Mouse (Mus musculus) limb, embryonic 10.5 days (tissue): ENCODE results near the gene Exoc3l4. TPM values are rescaled to one million over a fixed set of nuclear protein-coding genes. Genes with fewer than 3 reads are reported as not detected.
A peak's percentile ranks its signal among the peaks of the same experiment; 100 is the strongest.

Source experiments
- DNase-seq: peaks from one replicate; pipeline ENCODE4 v3.0.0-alpha.2; 2017; ENCODE audit warnings: low spot score
- H3K27ac ChIP-seq: fragments of 300-500 bp; sonication (generic); 2 replicates; pipeline ENCODE4 v1.5.1; 2016; ENCODE audit warnings: mild to moderate bottlenecking
- H3K27me3 ChIP-seq: fragments of 300-500 bp; sonication (generic); 2 replicates; pipeline ENCODE4 v1.6.1; 2016; ENCODE audit warnings: low read depth, mild to moderate bottlenecking; ENCODE audit not compliant: poor library complexity, severe bottlenecking
- H3K36me3 ChIP-seq: fragments of 300-500 bp; sonication (generic); 2 replicates; pipeline ENCODE4 v1.6.1; 2016; ENCODE audit warnings: mild to moderate bottlenecking, moderate library complexity
- H3K4me1 ChIP-seq: fragments of 300-500 bp; sonication (generic); 2 replicates; pipeline ENCODE4 v1.6.1; 2016
- H3K4me3 ChIP-seq: fragments of 300-500 bp; sonication (generic); 2 replicates; pipeline ENCODE4 v1.5.1; 2016; ENCODE audit warnings: mild to moderate bottlenecking, moderate library complexity
- H3K9me3 ChIP-seq: fragments of 300-500 bp; sonication (generic); replicated peaks from 2 replicates; pipeline ENCODE4 v1.6.1; 2016; ENCODE audit warnings: mild to moderate bottlenecking
- WGBS: fragments of 180-500 bp; shearing (Covaris S2); methylation state at CpG from one replicate; pipeline ENCODE4 v1.1.7; 2016; 5-methylcytosine and 5-hydroxymethylcytosine counted together
- polyA plus RNA-seq: library from polyadenylated mRNA; unstranded; fragments of >200 nt; fragmentation: Nextera tagmentation; extraction: Ambion mirVana; gene quantifications from 2 replicates; pipeline ENCODE4 v1.2.1, GENCODE M21; 2016

Gene Exoc3l4
- polyA plus RNA-seq, 1 experiment from 2014 or later = 5.1 TPM

DNA sequence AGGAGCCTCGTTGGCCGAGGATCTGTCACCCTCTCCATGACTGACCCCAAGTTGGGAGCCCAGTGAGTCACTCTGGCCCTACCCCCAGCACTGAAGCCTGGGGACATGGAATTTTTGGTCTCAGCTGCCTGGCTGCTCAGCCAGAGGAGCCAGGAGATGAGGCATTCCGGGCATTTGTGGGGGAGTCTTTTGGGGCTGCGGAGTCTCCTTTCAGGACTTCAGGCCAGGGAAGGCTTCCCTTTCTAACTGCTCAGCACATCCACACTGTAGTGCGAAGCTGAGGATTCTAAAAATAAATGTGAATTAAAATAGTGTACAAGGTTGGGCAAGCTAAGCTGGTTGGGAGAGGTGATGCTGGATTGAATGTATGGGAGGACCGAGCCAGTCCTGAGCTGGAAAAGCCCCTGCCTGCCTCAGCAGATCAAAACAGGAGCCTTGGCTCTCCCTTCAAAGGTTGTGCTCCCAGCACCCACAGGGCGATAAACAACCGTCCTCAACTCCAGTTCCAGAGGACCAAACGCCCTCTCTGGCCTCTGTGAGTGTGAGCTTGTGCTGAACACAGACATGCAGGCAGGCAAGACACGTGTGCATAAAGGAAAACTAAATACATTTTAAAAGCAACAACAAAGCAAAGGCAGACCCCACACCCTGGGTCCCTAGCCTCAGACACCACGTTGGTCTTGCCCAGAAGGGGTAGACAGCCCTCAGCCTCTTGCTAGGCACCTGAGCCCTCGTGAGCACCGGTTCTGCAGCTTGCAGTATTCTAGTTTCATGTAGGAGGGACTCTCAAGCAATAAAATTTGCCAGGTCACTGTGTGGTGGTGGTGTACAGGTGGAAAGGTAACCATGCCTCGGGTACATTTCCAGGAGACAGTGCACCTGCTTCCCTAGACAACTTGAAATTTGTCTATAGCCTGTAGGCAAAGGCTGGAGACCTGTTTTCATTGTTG, 14.3 kb downstream of the Exoc3l4 start:
- peaks cover 68% of the 10 kb centered on the region for H3K4me1 ChIP-seq

DNA sequence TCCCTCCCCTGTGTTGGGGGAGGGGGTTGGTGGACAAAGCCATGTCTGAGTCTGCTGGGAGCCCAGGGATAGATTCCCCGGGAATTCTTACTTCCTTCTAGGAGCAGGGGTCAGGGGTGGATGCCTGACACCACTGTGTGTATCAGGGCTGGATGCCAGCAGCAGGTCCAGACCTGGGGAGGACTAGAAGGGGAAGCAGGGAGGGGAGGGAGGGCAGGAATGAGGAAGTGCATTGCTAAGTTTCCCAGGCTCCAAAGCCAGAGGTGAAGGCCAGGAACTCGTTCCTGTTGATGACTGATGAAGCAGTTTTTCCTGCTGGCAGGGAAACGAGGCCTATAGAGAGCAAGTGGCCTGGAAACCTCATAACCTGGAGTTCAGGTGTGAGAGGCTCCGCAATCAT, 15.3 kb downstream of the Exoc3l4 start:
- no peaks in the 10 kb centered on the region for H3K9me3 ChIP-seq
- no peak for DNase-seq
- no peak overlapping the region for H3K4me3 ChIP-seq
- peaks cover 68% of the 10 kb centered on the region for H3K4me1 ChIP-seq
- WGBS = 35% methylated on average over 4 of the region's 4 CpGs
- no peaks in the 10 kb centered on the region for H3K36me3 ChIP-seq
- H3K27me3 ChIP-seq = peaks cover 99% of the 10 kb centered on the region
- no peak overlapping the region for H3K27ac ChIP-seq

More for the DNA sequence above, 14.3 kb downstream of the Exoc3l4 start:
- 20% methylated on average over 14 of the region's 14 CpGs for WGBS
- Histone ChIP-seq H3K9me3 (no peaks in the 10 kb centered on the region), H3K4me3 (no peak overlapping the region), H3K27me3 (peaks cover 99% of the 10 kb centered on the region), H3K27ac (peak overlapping the region; percentile 36; the same call in 1 of the 2 replicates), H3K36me3 (no peaks in the 10 kb centered on the region)
- no peak for DNase-seq

DNA sequence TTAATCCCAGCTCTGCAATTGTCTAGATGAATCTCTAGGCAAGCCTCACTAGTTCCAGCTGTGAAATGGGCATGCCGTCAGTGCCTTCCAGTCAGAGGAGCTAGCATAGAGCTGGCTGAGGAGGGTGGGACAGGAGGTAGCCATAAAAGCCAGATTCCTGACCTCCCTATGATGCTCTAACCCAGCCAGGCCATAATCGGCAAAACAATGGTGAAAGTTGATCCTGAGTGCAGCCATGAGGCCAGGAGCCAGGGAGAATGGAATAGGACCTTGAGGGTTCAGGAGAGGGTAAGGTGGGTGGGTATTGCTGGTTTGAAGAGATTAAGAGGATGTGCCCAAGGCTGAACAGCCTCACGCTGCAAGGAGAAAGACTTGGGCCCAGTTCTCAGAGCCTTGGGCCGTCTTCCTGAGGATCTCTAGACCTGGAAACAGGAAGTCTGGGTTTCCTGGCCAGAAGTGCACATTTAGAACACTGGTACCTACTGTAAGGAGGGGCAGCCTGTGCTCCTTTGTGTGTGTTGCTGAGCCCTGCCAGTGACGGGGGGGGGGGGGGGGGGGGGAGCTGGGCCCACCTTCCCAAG, 16.0 kb downstream of the Exoc3l4 start:
- DNase-seq = no peak
- H3K27me3 ChIP-seq = peaks cover 99% of the 10 kb centered on the region
- WGBS = 42% methylated on average over 5 of the region's 5 CpGs
- H3K36me3 ChIP-seq = no peaks in the 10 kb centered on the region
- H3K9me3 ChIP-seq = no peaks in the 10 kb centered on the region
- H3K4me1 ChIP-seq = peaks cover 66% of the 10 kb centered on the region
- no peak overlapping the region for H3K4me3 ChIP-seq
- peak overlapping the region; percentile 66 for H3K27ac ChIP-seq

DNA sequence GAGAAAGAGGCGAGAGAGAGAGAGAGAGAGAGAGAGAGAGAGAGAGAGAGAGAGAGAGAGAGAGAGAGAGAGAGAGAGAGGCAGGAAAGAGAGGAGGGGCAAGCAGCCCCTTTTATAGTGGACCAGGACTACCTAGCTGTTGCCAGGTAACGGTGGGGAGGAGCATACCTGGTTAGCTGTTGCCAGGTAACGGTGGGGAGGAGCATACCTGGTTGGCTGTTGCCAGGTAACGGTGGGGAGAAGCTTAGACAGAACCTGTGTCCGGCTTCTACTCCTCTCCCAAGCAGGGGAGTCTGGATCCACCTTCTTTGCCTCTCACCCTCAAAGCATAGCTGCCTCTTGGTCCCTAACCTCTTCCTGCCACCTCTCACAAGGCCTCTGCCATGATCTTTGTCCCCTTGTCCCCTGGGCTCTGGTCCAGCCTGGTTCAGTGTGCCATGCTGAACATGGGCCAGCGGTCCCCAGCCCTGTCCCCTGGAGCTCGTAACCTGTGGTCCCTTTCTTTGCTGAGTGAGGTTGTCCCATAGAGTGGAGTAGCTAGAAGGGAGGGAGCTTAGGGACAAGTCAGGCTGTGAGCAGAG, 17.4 kb downstream of the Exoc3l4 start:
- Histone ChIP-seq H3K36me3 (no peaks in the 10 kb centered on the region), H3K4me1 (peaks cover 51% of the 10 kb centered on the region), H3K9me3 (no peaks in the 10 kb centered on the region), H3K27me3 (peaks cover 99% of the 10 kb centered on the region), H3K27ac (peak overlapping the region; percentile 71), H3K4me3 (peak overlapping the region; percentile 16; the same call in 1 of the 2 replicates)
- DNase-seq = no peak
- 31% methylated on average over 6 of the region's 7 CpGs for WGBS

DNA sequence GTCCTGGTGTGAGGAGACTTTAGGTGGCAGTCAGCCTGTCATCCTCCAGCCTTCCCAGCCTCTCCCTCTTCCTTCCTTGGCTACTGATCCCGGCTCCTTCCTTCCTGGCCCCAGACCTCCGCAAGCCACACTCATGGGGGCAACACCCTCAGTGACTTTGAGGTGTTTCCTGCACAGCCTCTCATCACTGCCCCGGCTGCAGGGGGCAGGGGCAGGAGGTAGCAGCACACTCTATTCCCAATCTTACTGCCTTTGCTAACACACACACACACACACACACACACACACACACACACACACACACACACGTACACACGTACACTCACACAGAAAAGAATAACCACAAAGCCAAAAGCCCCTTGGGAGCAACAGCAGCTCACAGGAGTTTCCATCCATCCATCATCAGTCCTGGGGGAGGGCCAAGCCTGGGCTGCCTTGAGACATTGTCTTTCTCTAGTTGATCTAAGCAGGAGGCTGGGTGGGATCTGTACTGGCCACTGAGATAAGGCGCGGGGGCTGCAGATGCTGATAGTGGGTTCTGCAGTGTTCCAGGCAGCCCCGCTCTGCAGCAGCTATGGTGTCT, 18.0 kb downstream of the Exoc3l4 start:
- no peak for DNase-seq
- Histone ChIP-seq H3K36me3 (no peaks in the 10 kb centered on the region), H3K27me3 (peaks cover 99% of the 10 kb centered on the region), H3K4me3 (no peak overlapping the region), H3K27ac (peak overlapping the region; percentile 71; the same call in 1 of the 2 replicates), H3K4me1 (peaks cover 46% of the 10 kb centered on the region), H3K9me3 (no peaks in the 10 kb centered on the region)
- 54% methylated on average over 8 of the region's 8 CpGs for WGBS

DNA sequence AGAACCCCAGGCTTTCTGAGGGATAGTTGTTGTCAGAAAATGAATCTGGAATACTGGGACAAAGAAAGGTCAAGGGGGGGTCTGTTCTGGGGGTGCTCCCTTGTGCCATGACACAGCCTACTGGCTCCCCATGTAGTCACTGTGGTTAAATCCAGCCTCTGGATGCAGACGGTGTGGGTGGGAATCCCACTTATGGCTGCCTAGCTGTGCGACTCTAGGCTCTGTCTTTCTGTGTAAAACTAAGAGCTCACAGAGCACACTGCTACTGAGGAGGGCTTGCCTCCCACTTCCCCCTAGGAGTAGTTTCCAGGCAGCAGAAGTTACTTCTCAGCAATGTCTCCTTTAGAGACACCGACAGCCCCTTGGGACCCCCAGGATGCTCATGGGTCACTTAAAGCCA, 19.4 kb downstream of the Exoc3l4 start:
- Histone ChIP-seq H3K9me3 (no peaks in the 10 kb centered on the region), H3K27me3 (peaks cover 99% of the 10 kb centered on the region), H3K36me3 (no peaks in the 10 kb centered on the region), H3K4me3 (no peak overlapping the region), H3K27ac (no peak overlapping the region), H3K4me1 (peaks cover 33% of the 10 kb centered on the region)
- WGBS = 86% methylated on average over 3 of the region's 3 CpGs
- no peak for DNase-seq

DNA sequence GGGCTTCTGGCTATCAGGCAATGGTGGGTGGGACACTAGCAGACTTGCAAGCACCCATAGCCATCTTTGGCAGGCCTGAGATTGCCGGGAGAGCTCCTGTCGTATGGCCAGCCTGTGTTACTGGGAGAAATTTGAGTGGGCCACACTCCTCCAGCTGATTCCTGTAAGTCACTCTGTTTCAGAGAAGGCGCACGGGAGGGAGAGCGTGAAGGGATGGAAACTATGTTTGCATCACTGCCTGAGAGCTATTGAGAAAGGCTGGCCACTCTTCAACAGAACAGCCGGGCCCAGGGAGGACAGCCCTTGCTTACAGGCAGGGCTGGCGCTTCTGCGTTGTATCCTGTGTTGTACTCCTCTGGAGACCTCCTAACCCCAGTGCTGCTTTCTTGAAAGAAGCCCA, 19.8 kb downstream of the Exoc3l4 start:
- no peak for DNase-seq
- Histone ChIP-seq H3K4me3 (no peak overlapping the region), H3K27me3 (peaks cover 99% of the 10 kb centered on the region), H3K27ac (no peak overlapping the region), H3K9me3 (no peaks in the 10 kb centered on the region), H3K4me1 (peaks cover 29% of the 10 kb centered on the region), H3K36me3 (no peaks in the 10 kb centered on the region)
- WGBS = 76% methylated on average over 8 of the region's 8 CpGs

DNA sequence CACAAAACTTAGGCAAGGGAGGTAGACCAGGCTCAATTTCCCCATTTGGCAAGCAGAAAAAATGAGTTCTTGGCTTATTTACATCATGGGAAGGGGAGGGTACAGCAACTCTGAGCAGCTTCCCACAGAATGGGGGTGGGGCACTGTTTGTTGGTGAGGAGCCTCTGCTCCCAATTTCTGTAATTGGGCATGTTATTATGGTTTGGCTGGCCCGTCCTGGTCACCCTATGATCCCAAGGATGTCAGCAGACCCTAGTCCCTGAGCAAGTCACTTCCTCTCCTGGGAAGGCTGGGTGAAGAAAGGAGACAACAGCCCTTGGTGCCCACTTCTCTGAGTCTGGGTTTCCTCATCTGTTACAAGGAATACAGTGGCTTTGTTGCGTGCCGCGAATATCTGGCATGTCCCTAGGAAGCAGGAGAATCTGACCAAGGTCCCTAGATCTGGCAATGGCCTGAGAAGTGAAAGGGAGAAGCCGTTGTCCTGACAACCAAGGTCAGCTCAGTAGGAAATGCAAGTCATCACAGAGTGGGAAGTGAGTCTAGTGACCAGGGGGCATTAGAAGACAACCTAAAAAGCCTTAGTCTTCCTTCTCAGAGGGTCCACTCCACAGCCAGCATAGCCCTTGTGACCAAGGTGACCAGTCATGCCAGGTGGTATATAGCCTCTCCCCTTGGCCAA, 20.5 kb downstream of the Exoc3l4 start:
- Histone ChIP-seq H3K27me3 (peaks cover 99% of the 10 kb centered on the region), H3K4me1 (peaks cover 31% of the 10 kb centered on the region), H3K4me3 (no peak overlapping the region), H3K9me3 (no peaks in the 10 kb centered on the region), H3K36me3 (no peaks in the 10 kb centered on the region), H3K27ac (no peak overlapping the region)
- DNase-seq = no peak
- WGBS = 74% methylated on average over 5 of the region's 5 CpGs

DNA sequence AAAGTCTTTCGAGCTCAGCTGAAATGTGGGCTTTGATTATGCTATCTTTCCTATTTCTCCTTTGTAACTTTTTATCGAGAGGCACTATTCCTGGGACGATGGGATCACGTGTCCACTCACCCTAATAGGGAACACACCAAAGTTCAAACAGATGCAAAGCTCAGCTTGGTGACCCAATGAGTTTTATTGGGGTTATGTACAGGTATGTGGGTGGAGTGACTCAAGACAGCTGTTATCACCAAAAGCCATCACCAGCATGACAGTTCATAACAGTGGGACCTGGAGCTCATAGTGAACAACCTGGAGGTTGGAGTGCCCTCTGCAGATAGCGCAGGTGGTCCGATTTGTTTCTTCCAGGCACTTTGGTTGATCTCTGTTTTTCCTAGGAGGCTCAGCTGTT, 22.0 kb downstream of the Exoc3l4 start:
- no peaks in the 10 kb centered on the region for H3K9me3 ChIP-seq
- WGBS = 80% methylated on average over 6 of the region's 6 CpGs
- peaks cover 100% of the 10 kb centered on the region for H3K27me3 ChIP-seq
- peaks cover 33% of the 10 kb centered on the region for H3K4me1 ChIP-seq
- H3K27ac ChIP-seq = no peak overlapping the region
- H3K4me3 ChIP-seq = no peak overlapping the region
- no peak for DNase-seq
- no peaks in the 10 kb centered on the region for H3K36me3 ChIP-seq

DNA sequence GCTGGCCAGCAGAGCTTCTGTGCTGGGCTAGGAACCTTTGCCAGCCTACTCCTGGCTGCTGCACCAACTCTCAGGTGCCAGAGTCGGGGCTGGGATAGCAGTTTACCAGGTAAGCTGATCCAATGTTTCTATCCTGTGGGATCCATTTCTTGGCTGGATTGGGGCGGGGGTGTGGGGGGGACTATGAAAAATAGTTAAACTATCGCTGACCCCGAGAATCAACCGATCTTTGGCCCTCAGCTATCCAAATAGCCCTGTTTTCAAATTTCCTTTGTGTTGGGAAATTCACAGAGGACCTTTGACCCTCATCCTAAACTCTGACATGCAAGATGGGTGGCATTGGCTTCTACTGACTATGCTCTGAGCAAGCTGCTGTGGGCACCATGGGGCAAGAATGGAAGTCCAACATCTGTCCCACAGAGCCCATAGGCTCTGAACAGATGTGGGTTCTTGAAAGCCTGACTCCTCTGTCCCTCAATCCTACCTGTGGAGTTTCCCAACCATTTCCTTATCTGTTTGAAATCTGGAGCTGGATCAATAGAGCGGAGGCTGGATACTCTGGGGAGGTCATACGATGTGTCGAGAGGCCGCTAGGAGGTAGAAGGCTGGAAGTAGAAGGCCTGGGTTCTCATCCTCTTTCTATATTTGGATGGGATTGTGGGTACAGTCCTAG, 24.0 kb downstream of the Exoc3l4 start:
- no peak for DNase-seq
- Histone ChIP-seq H3K27ac (no peak overlapping the region), H3K4me1 (peaks cover 30% of the 10 kb centered on the region), H3K4me3 (no peak overlapping the region), H3K9me3 (no peaks in the 10 kb centered on the region), H3K36me3 (no peaks in the 10 kb centered on the region), H3K27me3 (peaks cover 100% of the 10 kb centered on the region)
- 91% methylated on average over 9 of the region's 9 CpGs for WGBS

DNA sequence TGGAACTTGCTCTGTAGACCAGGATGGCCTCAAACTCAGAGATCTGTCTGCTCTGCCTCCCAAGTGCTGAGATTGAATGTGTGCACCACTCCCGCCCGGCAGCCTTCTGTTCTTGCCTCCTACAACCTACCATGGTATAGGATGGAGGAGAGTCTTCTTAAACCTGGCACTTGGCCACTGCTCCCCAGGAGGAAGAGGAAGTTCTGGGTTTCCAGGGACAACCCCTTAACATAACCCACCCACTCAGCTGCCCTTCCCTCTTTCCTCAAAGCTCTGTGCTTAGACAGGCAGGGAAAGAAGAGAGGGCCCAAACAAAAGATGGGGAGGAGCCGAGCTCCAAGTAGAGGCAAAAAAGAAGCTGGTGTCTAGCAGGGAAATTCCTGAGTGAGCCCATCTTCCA, 24.7 kb downstream of the Exoc3l4 start:
- Histone ChIP-seq H3K36me3 (no peaks in the 10 kb centered on the region), H3K4me1 (peaks cover 37% of the 10 kb centered on the region), H3K27ac (no peak overlapping the region), H3K9me3 (no peaks in the 10 kb centered on the region), H3K4me3 (no peak overlapping the region), H3K27me3 (peaks cover 100% of the 10 kb centered on the region)
- WGBS = 55% methylated on average over 3 of the region's 3 CpGs
- DNase-seq = no peak
